Mouse (Mus musculus) ES-E14 (cell line): ENCODE results near the gene Islr.

Experiments used
- CHD2 ChIP-seq: IDR thresholded peaks from 2 replicates; pipeline ENCODE4 v1.6.1; 2014; ENCODE audit warnings: mild to moderate bottlenecking, low read depth, low read length, inconsistent platforms
- HCFC1 ChIP-seq: IDR thresholded peaks from 2 replicates; pipeline ENCODE4 v1.6.1; 2012; ENCODE audit warnings: low read length, inconsistent platforms, borderline replicate concordance; ENCODE audit not compliant: insufficient read depth
- ZC3H11A ChIP-seq: IDR thresholded peaks from 2 replicates; pipeline ENCODE4 v1.6.1; 2012; ENCODE audit warnings: low read depth, mild to moderate bottlenecking, inconsistent platforms, low read length, borderline replicate concordance
- ZNF384 ChIP-seq: IDR thresholded peaks from 2 replicates; pipeline ENCODE4 v1.6.1; 2012; ENCODE audit warnings: low read depth, low read length, inconsistent platforms

GRCm38 (mm10) chr9:58114019-58114418 is 90.1 kb downstream of the Islr start:
- TF ChIP-seq ZC3H11A (no peak), ZNF384 (no peak), CHD2 (no peak), HCFC1 (no peak)
